8 mouse cellular contexts compared by ENCODE assay signal in genomic region chr8:92674244-92675128, GRCm38 (mm10). TPM values are rescaled to one million over a fixed set of nuclear protein-coding genes. Genes with fewer than 3 reads are reported as not detected.
A peak's percentile ranks its signal among the peaks of the same experiment; 100 is the strongest.
DNase-seq lines count a peak whose midpoint lies in the region; ATAC-seq and TF ChIP-seq lines count a peak whose summit lies in the region.

Gene Irx6, plus strand, starts transcription at chr8:92674288.

- H3K4me1 ChIP-seq in embryonic facial prominence, embryonic 15.5 days, result peaks cover 30% of the 10 kb centered on the region
- peaks cover 30% of the 10 kb centered on the region for H3K4me1 ChIP-seq in intestine, embryonic 15.5 days (replicated peaks)
- peaks cover 41% of the 10 kb centered on the region for H3K4me1 ChIP-seq in neural tube, embryonic 15.5 days

- no peaks in the 10 kb centered on the region for H3K36me3 ChIP-seq in embryonic facial prominence, embryonic 15.5 days
- H3K36me3 ChIP-seq in intestine, embryonic 15.5 days, result no peaks in the 10 kb centered on the region
- H3K36me3 ChIP-seq in neural tube, embryonic 15.5 days, result no peaks in the 10 kb centered on the region

- DNase-seq in layer of hippocampus, adult 2 months (ENCODE audit: low spot score in 2 of 2), result no peak
- DNase-seq in layer of hippocampus, adult 11-12 months (ENCODE audit: low spot score), result no peak
- DNase-seq in right cerebral cortex, postnatal 4 days, result no peak
- DNase-seq in spleen, postnatal 4 days (ENCODE audit: low spot score in 2 of 2), result no peak

- H3K9me3 ChIP-seq in embryonic facial prominence, embryonic 15.5 days (replicated peaks), result no peaks in the 10 kb centered on the region
- H3K9me3 ChIP-seq in intestine, embryonic 15.5 days, result no peaks in the 10 kb centered on the region
- H3K9me3 ChIP-seq in neural tube, embryonic 15.5 days (replicated peaks), result no peaks in the 10 kb centered on the region

- peak within 1 kb of the TSS; percentile 30; the same call in 1 of the 2 replicates for H3K4me3 ChIP-seq in layer of hippocampus, adult 2 months
- H3K4me3 ChIP-seq in embryonic facial prominence, embryonic 15.5 days (replicated peaks), result peak within 1 kb of the TSS; percentile 38
- H3K4me3 ChIP-seq in intestine, embryonic 15.5 days (replicated peaks), result peak within 1 kb of the TSS; percentile 35
- H3K4me3 ChIP-seq in neural tube, embryonic 15.5 days (replicated peaks), result peak within 1 kb of the TSS; percentile 40

- no peak within 1 kb of the TSS for H3K27ac ChIP-seq in layer of hippocampus, adult 2 months
- no peak within 1 kb of the TSS for H3K27ac ChIP-seq in embryonic facial prominence, embryonic 15.5 days (replicated peaks)
- H3K27ac ChIP-seq in intestine, embryonic 15.5 days, result no peak within 1 kb of the TSS
- no peak within 1 kb of the TSS for H3K27ac ChIP-seq in neural tube, embryonic 15.5 days (replicated peaks)

- no peak for ATAC-seq in embryonic facial prominence, embryonic 15.5 days (ENCODE audit: insufficient number of reproducible peaks, low FRiP score, low TSS enrichment, low read depth)
- ATAC-seq in intestine, embryonic 15.5 days, result no peak
- ATAC-seq in neural tube, embryonic 15.5 days (ENCODE audit: low FRiP score), result peak; percentile 28; the same call in 1 of the 2 replicates
- no peak for ATAC-seq in monocyte, adult 5-6 weeks (replicated peaks; ENCODE audit: insufficient number of reproducible peaks, low FRiP score, low TSS enrichment, poor library complexity, severe bottlenecking)

- peak within 1 kb of the TSS; percentile 71 for H3K4me2 ChIP-seq in embryonic facial prominence, embryonic 15.5 days (replicated peaks)
- H3K4me2 ChIP-seq in intestine, embryonic 15.5 days (replicated peaks), result peak within 1 kb of the TSS; percentile 75
- peak within 1 kb of the TSS; percentile 84 for H3K4me2 ChIP-seq in neural tube, embryonic 15.5 days

- H3K27me3 ChIP-seq in embryonic facial prominence, embryonic 15.5 days, result peaks cover 96% of the 10 kb centered on the region
- H3K27me3 ChIP-seq in intestine, embryonic 15.5 days (replicated peaks), result peaks cover 84% of the 10 kb centered on the region
- peaks cover 93% of the 10 kb centered on the region for H3K27me3 ChIP-seq in neural tube, embryonic 15.5 days (replicated peaks)

- H3K9ac ChIP-seq in embryonic facial prominence, embryonic 15.5 days, result no peak within 1 kb of the TSS
- H3K9ac ChIP-seq in intestine, embryonic 15.5 days, result no peak within 1 kb of the TSS
- 0 out of 2 replicates have a peak within 1 kb of the TSS, but pooled peaks have one; percentile 36 for H3K9ac ChIP-seq in neural tube, embryonic 15.5 days (replicated peaks)

- no peak for TF ChIP-seq CTCF in layer of hippocampus, adult 2 months (conservative IDR thresholded peaks at IDR 0.05)

- WGBS in embryonic facial prominence, embryonic 15.5 days, result 2% methylated on average over 59 of the region's 62 CpGs
- under 1% methylated on average over 60 of the region's 62 CpGs for WGBS in intestine, embryonic 15.5 days
- 1% methylated on average over 59 of the region's 62 CpGs for WGBS in neural tube, embryonic 15.5 days

RNA-seq across cellular contexts. Expression of gene Irx6, which starts in this region (rescaled TPM):
- under 1 TPM; 0.10 to 0.38 TPM for total RNA-seq in layer of hippocampus, adult 2 months (2021)
- 0.48 and 0.56 TPM in 2 replicates for polyA plus RNA-seq in embryonic facial prominence, embryonic 15.5 days (2015; fragmentation: Nextera tagmentation; extraction: Ambion mirVana)
- not detected in 2 replicates for polyA plus RNA-seq in intestine, embryonic 15.5 days (2015; fragmentation: Nextera tagmentation; extraction: Ambion mirVana)
- polyA plus RNA-seq in neural tube, embryonic 15.5 days (2015; fragmentation: Nextera tagmentation; extraction: Ambion mirVana), result 1.2 and 1.3 TPM in 2 replicates
- not detected in 3 replicates for total RNA-seq in monocyte, adult 5-6 weeks (2017)
